Mouse (Mus musculus): Measurements from ENCODE around the gene Aqp5.

Gene Aqp5

DNA sequence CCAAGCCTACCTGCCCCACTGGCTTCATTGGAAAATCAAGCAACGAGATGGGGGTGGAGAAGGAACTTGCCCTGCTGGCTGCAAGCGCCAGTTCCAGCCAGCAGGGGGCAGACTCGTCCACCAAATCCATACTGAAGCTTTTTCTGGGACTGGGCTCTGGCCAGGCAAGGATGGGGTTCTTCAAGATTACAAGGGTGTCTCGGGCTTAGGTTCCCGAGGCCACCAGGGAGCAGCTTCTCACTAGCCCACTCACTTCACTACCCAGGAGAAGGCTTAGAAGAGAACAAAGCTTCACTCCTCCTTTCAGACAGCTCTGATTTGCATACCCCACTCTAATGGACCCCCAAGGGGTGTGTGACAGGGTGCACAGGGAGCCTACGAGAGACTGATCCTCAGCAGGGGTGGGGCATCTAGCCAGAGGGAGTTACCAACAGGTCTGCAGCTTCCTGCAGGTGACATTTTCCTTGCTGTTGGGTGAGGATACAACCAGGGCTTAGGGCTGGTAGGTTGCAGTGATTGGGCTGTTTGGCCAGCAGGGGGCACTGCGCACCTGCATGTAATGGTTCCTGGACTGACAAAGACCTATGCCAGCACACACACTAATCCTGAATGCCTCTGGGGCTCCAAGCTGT, 5.6 kb downstream of the Aqp5 start:
- DNase-seq (ENCODE audit: low spot score) = peak; percentile 95

DNA sequence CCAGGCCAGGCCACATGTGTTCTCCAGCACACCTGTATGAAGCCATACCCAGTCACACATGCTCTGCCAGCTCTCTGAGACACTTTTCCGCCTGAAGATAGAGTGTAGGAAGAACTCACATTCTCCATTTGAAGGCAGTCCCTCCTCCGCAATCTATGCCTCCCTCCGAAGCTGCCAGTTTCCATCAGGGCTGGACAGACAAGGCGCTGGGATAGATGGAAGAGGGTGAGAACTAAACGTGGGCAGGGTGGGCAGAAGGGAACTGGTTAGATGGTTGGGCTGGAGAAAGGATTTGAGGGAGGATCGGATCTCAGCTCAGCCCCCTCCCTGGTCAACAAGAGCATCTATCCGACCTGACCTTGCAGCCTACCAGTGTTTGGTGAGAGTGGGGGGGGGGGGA, 6.3 kb downstream of the Aqp5 start:
- no peak for DNase-seq (ENCODE audit: low spot score)

DNA sequence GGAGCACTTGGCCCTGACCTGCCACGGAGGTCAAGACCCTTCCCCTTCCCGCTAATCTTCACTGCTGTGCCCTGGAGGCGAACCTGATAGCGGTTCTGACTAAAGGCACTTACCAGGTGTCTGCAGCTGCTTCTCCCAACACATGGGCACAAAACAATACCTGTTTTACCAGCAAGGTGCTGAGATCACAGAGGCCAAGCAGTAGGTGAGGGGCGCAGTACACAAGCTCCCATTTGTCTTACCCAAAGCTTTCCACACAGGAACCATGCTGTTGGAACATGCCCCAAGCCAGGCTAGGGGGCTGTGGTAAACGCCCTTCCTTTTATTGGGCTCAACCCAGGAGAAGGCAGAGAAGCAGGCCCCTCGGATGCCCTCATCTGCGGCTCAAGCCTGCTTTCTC, 7.0 kb downstream of the Aqp5 start:
- no peak for DNase-seq (ENCODE audit: low spot score)

DNA sequence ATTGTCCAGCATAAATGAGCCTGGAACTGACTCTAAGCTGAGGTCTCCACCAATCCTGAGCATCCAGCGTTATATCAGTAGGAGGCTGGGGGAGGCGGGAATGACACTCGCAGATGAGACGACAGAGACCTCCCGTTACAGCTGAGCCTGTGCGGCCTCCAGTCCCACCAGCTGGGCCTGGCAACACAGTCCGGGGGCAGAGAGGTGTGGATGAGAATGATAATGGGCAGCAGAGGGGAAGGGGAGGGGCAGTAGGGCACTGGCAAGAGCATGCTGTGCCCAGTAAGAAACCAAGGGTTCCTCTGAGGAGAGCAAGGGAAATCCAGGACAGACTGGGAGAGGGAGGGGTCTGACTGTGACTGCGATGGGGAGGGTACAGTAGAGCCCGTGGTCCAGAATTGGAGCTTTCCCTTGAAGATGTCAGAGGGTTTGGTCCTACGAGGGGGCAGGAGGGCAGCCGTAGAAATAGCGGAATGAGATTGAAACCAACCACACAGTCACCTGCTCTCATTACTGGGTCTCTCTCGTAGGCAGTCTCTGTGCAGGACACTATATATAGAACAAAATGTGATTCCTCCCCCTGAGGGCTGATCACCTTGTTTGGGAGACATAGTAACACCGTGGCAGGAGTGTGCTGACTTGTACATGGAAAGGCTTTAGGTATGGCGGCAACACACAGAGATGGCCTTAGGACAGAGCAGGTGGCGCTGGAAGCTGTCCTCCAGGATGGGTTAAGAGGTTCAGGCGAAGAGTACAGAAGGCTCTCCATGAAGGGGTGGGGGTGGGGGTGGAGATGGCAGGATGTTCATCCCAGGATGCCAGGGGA, 8.9 kb downstream of the Aqp5 start:
- DNase-seq (ENCODE audit: low spot score) = no peak

DNA sequence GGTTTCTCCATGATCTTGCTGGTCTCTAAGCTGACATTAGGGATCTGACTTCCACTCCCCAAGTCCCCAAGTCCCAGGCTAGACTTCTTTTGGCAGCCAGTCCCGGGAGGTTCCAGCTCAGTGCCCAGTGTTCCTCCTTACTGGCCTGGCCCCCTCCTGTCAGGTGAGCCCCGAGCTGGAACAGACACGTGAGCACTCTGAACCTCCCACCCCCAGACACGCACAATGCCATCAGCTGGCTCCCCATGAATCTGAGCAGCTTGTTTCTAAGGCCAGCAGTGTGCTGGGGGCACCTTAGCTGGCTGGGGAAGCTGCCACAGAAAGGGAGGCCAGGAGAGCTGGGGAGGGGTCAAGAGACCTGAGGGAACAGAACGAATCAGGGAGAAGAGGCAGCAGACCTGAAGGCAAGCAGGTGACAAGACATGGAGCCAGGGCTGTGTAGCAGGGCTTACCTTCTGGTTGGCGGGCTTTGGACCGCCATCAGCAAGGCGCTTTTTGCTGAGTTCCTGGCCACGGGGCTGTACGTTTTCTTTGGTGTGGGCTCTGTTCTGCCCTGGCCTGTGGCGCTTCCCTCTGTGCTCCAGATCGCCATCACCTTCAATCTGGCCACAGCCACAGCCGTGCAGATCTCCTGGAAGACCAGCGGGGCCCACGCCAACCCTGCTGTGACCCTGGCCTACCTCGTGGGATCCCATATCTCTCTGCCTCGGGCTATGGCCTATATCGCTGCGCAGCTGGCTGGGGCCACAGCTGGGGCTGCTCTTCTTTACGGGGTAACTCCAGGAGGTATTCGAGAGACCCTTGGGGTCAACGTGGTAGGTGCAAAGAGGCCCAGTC, 10.6 kb downstream of the Aqp5 start, which contains the start of gene Aqp6:
Gene Aqp6, plus strand, starts transcription at position 415 of the 837 bp plus-strand sequence.
- no peak for DNase-seq (ENCODE audit: low spot score)

DNA sequence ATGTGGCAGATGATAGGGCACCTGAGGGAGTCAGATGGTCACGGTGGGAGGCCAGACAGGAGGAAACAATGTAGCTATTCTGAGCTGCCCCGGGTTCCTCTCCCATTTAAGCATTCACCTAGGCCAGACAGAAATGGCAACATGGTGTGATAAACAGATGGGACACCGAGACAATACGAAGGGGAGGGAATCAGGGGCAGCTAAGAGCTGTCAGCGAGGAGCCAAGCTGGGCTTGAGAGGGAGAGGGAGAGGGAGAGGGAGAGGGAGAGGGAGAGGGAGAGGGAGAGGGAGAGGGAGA, 11.2 kb downstream of the Aqp5 start:
- DNase-seq (ENCODE audit: low spot score) = no peak

DNA sequence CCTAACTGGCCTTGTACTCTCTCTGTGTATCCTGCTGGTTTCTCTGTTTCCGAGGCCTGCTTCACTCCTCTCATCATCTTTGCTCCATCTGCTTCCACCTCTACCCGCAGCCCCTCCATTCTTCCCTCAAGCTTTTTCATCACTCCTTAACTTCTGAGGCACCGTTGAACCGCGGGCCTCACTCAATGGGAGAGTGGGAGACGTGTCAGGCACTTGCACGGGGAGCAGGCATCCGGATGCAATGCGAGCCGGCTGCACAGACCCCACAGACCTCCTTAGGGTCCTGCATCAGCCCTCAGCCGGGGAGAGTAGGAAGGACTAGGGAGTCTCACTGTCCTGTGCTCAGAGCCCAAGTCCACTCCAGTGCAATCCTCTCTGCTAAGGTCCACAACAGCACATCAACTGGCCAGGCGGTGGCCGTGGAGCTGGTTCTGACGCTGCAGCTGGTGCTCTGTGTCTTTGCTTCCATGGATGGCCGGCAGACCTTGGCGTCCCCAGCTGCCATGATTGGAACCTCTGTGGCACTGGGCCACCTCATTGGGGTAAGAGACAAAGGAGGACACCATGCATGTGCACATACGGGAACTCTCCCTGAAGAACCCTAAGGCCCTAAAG, 11.7 kb downstream of the Aqp5 start:
- DNase-seq (ENCODE audit: low spot score) = no peak

DNA sequence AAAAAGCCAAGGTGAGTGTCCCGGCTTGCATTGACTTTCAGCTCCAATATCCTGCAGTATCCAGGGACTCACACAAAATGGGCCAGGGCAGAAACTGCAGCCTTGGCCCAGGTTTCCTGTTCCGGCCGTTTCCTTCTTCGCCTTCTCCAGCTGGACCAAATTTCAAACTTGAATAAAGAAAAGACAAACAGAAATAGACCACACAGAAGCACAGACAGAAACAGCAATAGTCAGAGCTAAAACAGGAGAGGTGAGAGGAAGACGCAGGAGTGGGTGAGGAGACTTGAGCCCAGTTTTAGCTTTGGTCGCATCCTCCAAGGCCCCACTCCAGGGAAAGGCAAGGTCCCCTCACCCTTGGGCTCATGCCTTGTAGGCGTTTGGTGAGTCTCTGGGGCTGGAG, 12.6 kb downstream of the Aqp5 start:
- no peak for DNase-seq (ENCODE audit: low spot score)

DNA sequence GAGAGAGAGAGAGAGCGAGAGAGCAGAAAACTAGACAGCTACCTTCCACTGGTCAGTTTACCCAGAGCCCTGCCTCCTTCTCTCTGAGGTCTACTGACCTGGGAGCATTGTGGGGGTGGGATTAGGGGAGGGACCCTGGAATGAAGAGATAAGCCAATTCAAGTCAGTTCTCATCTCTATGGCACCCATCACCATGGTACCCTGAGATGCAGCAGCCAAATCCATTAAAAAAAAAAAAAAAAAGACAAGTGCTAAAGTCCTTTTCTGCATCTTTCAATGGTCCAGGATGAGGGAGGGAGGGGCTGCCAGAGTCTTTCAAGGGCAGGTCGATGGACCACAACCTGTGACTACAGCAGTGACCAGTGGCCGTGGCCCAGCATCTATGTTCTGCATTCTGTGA, 15.0 kb downstream of the Aqp5 start:
- no peak for DNase-seq (ENCODE audit: low spot score)

DNA sequence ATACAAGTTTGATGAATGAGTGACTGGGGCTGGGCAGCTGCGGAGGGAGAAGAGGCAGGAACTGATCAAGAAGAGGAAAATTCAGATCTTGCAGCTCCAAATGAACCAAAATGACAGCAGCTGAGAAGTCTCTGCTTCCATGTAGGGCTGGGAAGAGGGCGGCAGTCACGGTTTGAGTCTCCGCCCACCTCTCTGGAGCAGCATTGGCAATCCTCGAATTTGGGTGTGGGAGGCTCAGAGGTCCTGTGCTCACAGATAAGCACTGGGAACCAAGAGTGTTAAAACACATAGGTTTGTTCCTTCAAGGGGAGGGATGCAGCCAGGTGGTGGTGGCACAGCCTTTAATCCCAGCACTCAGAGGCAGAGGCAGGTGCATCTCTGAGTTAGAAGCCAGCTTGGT, 15.9 kb downstream of the Aqp5 start:
- no peak for DNase-seq (ENCODE audit: low spot score)

DNA sequence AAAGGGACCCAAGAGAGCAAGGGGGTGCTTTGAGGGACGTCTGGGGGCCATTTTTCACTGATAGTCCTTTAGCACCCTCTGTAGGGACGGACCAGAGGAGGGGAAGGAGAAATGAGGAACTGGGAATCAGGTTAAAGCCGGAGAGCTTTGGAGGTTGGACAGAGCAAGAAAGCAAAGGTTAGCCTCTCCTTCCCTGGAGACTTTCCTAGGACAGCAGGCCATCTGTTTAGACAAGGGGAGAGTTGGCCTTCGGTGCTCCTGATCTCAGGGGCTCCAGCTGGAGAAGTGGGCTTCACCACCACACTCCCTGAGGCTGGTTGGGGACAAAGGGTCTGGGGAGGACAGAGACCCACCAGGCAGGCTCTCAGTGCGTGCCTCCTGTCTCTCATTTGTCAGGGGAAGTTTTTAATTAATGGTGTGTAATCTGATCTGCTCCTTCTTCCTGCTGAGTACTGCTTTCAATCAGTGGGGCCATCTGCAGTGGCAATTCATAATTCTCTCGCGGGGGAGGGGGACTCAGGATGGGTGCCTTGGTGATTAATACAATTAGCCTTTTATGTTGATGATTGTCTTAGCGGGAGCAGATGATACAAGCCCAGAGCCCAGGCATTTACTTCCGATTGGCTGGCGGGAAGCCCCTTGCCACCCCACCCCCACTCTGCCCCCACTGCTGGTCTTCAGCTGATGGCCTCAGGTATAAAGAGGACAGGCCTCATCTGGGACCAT, 17.0 kb downstream of the Aqp5 start:
- peak; percentile 85 for DNase-seq (ENCODE audit: low spot score)

DNA sequence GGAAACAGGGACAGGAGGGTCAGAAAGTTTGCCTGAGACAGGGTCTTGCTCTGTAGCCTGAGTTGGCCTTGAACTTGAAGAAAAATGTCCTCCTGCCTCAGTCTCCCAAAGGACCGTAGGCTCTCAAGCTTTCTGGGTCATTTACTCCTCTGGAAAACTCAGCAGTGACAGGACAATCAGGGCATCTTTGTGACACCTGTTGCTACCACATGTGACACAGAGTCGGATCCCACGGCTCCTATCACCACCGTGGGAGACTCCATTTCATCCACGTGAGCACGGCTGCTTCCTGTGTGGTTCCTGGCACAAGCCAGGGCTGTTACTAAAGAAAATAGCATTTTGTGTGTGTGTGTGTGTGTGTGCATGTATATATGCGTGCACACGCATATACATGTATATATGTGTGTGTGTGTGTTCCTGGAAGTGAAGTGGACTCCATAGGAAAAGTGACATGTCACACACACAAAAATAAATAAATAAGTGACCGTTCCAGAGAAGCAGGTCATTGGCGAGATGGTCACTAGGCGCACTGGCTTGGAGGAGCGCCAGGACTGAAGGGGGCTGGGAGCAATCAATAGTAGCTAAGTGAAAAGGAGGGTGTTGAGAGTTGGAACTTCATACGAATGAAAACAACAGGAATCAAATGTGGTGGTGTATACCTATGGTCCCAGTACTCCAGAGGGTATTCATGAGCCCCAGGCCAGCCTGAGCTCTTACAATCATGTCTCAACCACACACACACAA, 18.0 kb downstream of the Aqp5 start:
- DNase-seq (ENCODE audit: low spot score) = no peak

DNA sequence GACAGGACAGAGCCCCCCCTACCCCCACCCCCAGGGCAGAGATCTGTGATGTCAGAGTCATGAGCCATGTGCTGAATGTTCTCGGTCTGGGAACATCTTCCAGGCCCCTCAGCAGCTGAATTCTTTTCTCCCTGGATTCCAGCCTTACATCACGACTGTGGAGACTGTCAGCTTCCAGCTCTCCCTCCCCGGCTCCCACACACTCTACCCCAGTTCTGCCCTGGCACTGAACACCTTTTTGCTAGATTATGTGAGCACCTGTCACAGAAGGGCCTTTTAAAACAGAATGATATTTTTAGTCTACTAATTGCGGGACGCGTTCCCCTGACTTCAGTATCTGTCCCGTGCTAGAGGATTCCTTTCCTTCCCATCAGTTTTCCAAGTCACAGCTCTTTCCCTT, 21.0 kb downstream of the Aqp5 start:
- no peak for DNase-seq (ENCODE audit: low spot score)

DNA sequence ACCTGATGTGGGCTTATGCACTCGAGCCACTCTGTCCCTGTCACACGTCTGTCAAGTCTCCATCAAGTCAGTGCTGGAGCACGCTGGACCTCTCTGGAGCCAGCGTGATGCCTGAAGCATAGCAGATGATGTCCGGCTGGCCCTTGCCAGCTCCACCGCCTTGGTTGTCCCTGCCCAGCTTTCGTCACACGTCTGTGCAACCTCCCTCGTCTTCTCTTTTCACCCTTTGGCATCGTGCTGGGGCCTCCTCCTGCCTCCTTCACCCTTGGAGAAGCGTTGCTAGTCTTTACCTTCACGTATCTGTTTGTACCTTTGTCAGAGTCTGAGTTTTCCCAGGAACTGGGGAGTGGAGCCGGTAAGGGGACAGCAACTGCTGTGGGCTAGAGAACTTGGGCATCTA, 23.7 kb downstream of the Aqp5 start:
- DNase-seq (ENCODE audit: low spot score) = no peak

DNA sequence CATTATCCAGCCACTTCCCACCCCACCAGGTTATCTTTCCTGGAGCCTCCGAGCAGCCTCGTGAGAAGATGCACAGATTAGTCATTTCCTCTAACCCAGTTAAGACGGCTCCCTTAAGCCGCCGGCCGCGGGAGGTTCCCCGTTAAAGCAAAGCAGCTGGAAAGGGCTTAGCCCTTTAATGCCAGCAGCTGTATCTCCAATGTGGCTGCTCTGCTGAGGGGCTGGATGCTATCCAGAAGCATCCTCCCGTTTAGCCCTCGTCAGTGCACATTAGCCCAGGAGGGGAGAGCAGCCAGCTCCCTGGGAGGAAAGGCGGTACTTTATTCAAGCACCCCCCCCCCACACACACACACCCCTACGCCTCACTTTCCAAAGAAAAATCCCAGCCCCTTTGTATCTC, 24.2 kb downstream of the Aqp5 start:
- DNase-seq (ENCODE audit: low spot score) = no peak

DNA sequence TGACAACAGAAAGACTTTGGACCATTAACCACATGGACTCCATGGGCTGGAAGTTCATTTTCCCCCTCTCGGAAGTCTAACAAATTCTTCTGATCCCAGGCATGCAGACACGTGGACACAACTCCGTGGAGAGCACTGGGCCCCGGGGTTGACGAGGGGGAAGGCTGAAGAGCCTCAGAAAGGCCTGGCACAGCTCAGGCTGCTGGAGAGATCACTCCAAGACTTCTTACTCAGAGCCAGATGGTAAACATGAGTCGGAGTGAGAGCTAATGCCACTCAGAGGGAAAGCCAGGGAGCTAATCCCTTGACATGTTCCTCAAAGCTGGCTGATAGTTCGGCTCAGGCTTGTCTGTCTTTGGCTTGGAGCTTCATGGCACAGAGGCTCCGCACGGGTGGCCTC, 24.7 kb downstream of the Aqp5 start:
- DNase-seq (ENCODE audit: low spot score) = peak; percentile 42

DNA sequence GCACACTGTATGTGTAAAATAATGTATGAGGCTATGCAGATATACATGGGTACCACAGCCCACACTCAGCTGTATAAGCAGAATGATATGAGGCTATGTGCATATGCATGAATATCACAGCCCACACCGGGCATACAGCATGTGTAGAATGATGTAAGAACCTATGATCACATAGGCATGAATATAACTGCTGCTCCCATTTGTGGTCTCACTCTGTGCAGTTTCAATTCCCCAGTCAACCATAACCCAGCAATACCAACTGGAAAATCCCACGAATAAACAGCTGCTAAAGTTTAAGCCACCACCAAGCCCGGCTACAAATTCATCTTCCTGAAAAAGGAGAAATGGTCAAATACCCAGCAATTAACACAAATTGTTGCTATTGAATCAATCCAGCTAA, 28.0 kb downstream of the Aqp5 start:
- DNase-seq (ENCODE audit: low spot score) = no peak

DNA sequence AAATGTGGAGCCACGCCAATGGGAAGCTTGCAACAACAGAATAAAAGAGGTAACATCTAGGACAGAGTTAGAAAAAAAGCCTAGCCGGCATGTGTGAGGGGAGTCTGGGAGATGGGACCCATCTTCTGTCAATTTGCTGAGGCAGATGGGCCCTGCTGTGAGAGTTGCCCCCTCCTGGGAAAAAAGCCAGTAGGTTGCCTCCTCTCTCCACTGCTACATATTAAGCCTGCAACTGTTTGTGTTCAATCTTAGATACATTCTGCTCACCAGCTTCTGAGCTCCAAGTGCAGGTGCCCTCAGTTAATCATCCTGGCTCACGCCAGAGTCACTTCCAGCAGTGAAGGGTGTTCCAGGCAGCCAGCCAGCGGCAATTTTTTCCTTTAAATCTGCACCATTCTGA, 29.2 kb downstream of the Aqp5 start:
- no peak for DNase-seq (ENCODE audit: low spot score)

DNA sequence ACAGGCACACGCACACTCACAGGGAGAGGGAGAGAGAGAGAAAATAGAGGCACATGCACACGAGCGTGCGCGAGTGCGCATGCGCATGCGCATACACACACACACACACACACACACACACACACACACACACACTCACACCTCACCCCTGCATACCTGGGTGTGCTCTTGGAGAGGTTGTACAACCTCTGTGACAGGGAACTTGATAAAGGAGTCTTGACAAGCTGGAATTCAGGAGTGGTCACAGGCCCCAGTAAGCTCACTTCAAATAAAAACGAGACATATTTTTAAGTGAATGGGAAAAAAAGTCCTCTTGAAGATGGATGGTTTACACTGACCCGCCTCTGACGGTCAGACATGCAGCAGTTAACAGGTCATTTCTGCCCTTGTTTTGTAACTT, 31.5 kb downstream of the Aqp5 start:
- DNase-seq (ENCODE audit: low spot score) = no peak

DNA sequence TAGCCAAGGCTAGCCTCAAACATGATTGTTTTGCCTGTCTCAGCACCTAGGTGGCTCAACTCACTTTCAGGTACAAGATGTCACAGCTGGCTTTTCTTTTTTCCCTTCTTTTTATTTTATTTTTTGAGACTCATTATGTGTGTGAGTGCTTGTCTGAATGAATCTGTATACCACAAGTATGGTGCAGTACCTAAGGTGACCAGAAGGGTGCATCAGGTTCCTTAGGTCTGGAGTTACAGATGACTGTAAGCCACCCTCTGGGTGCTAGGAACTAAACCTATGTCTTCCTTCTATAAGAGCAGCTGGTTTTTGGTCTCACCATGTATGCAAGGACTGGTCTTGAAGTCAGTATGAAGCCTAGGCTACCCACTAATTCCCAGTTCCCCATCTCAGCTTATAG, 41.0 kb downstream of the Aqp5 start:
- peak; percentile 57 for DNase-seq (ENCODE audit: low spot score)

DNA sequence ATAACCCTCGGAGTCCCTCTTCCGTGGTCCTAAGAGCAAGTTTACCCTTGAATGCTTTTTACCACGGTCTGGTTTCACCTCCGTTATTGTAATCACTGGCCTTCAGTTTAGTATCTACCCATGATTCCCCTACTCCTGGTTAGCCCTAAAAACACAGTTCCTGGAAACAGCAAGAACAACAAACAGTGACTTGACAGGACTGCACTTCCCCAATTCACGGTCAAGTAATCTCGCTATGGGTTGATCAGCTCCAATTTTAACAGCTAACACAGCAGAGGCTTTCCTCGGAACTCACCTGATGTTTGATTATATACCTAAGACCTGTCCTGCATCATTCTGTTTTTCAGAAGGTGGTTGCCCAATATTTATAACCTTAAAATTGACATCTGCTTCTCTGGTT, 44.1 kb downstream of the Aqp5 start:
- no peak for DNase-seq (ENCODE audit: low spot score)

All from retina, embryonic 14.5 days (tissue).